28 mouse cellular contexts compared by ENCODE assay signal in the genomic region with DNA sequence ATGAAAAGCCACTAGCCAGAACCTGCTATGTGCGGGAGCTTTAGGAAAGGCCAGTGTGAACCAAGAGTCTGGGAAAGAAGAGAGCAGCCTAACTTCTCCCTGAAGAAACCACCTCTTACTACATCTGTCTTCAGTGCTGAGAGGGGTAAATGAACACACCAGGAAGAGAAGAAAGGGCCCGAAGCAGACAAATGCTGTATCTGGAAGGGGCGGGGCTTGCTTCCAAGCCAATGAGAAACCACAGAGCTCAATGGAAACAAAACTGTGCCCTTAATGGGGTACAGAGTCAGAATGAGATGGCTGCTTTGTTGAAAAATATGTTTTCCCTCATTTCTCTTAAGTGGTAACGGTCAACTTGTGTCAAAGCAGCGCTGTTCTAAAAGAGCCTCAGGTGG.
DNase-seq lines count a peak whose midpoint lies in the region; ATAC-seq lines count a peak whose summit lies in the region.
"Had no signal": no experiment of that assay in that cellular context is flagged by ENCODE, and none has a peak within 500 bp of the region (broad histone marks: within the 10 kb centered on the region; RNA-seq: fewer than 3 reads in every experiment).

No protein-coding gene starts in this region.

- no peaks in the 10 kb centered on the region for H3K36me3 ChIP-seq in heart, embryonic 11.5 days (ENCODE audit: control insufficient read depth, insufficient read depth, low read length)
- H3K36me3 ChIP-seq: embryonic facial prominence, embryonic 13.5 days; hindbrain, embryonic 12.5 days; limb, embryonic 10.5 days; neural tube, embryonic 13.5 days; stomach, embryonic 15.5 days had no signal

- WGBS in heart, embryonic 11.5 days (ENCODE audit: insufficient replicate concordance): 84% methylated on average over 5 of the region's 5 CpGs

- no peak overlapping the region for H3K27ac ChIP-seq in heart, embryonic 11.5 days (ENCODE audit: low read depth, low read length)
- H3K27ac ChIP-seq: embryonic facial prominence, embryonic 13.5 days; forebrain, embryonic 13.5 days; hindbrain, embryonic 12.5 days; limb, embryonic 10.5 days; neural tube, embryonic 13.5 days; stomach, embryonic 15.5 days had no signal

- H3K9me3 ChIP-seq in heart, embryonic 11.5 days (replicated peaks; ENCODE audit: control insufficient read depth, low read length): no peaks in the 10 kb centered on the region
- H3K9me3 ChIP-seq: embryonic facial prominence, embryonic 13.5 days; forebrain, embryonic 13.5 days; hindbrain, embryonic 12.5 days; limb, embryonic 10.5 days; megakaryocyte, embryonic 14.5 days; neural tube, embryonic 13.5 days; stomach, embryonic 15.5 days had no signal

- peak; percentile 76 for ATAC-seq in activated CD4-positive, CD25-positive, alpha-beta regulatory T cell, adult 4 months
- peak; percentile 56 for ATAC-seq in megakaryocyte progenitor cell, adult 5-6 weeks (replicated peaks; ENCODE audit: poor library complexity)
- ATAC-seq in heart, embryonic 11.5 days (replicated peaks; ENCODE audit: insufficient number of reproducible peaks, low FRiP score, low TSS enrichment): no peak
- ATAC-seq: forebrain, embryonic 13.5 days; liver, postnatal 0 days had no signal

- peak; percentile 51 for DNase-seq in CD4-positive, CD25-positive, alpha-beta regulatory T cell, adult 2 months (ENCODE audit: low read depth, low spot score)
- DNase-seq in thymus, postnatal 14 days: peak; percentile 51
- DNase-seq in gastrocnemius, postnatal 36 days: no peak
- no peak for DNase-seq in gastrocnemius, postnatal 25 days
- no peak for DNase-seq in gastrocnemius, postnatal 4 days (ENCODE audit: low spot score in 2 of 2)
- DNase-seq: adrenal gland, adult 2 months; cerebellum, adult 11 months; cerebellum, postnatal 10 days; embryo, embryonic 11 days; heart, adult 18-20 months; kidney, adult 18-20 months; kidney, postnatal 10 days; liver; liver, postnatal 0 days; lung, postnatal 10 days; midbrain, embryonic 14.5 days had no signal

- no peak overlapping the region for H3K4me2 ChIP-seq in heart, embryonic 11.5 days
- H3K4me2 ChIP-seq: embryonic facial prominence, embryonic 13.5 days; forebrain, embryonic 13.5 days; hindbrain, embryonic 12.5 days; neural tube, embryonic 13.5 days; stomach, embryonic 15.5 days had no signal

- intact Hi-C loops in gastrocnemius, postnatal 36 days (cut with DNase I): no loop called here

- H3K9ac ChIP-seq in heart, embryonic 11.5 days (ENCODE audit: low read depth, low read length): no peak overlapping the region
- H3K9ac ChIP-seq: embryonic facial prominence, embryonic 13.5 days; forebrain, embryonic 13.5 days; hindbrain, embryonic 12.5 days; liver, postnatal 0 days; neural tube, embryonic 13.5 days; stomach, embryonic 15.5 days had no signal

- H3K4me3 ChIP-seq in heart, embryonic 11.5 days (ENCODE audit: low read depth, low read length): no peak overlapping the region
- H3K4me3 ChIP-seq: embryonic facial prominence, embryonic 13.5 days; erythroblast, embryonic 14.5 days; forebrain, embryonic 13.5 days; hindbrain, embryonic 12.5 days; limb, embryonic 10.5 days; myocyte; neural tube, embryonic 13.5 days; stomach, embryonic 15.5 days had no signal

- H3K4me1 ChIP-seq in heart, embryonic 11.5 days (ENCODE audit: control insufficient read depth, insufficient read depth, low read length): 0 out of 2 replicates have a peak, but pooled peaks cover under 1% of the 10 kb centered on the region
- H3K4me1 ChIP-seq: hindbrain, embryonic 12.5 days; limb, embryonic 10.5 days had no signal

- H3K27me3 ChIP-seq in heart, embryonic 11.5 days (ENCODE audit: control insufficient read depth, insufficient read depth, low read length): no peaks in the 10 kb centered on the region
- H3K27me3 ChIP-seq: embryonic facial prominence, embryonic 13.5 days; forebrain, embryonic 13.5 days; hindbrain, embryonic 12.5 days; megakaryocyte, embryonic 14.5 days; neural tube, embryonic 13.5 days had no signal

Comparison
In these comparisons a context has a peak if more than half of its experiments do, and no peak if none do; other contexts are left out.
1. DNase-seq: peak in CD4-positive, CD25-positive, alpha-beta regulatory T cell, adult 2 months (single experiment) and thymus, postnatal 14 days (single experiment); none in gastrocnemius, postnatal 36 days (0 of 2), gastrocnemius, postnatal 25 days (single experiment) and gastrocnemius, postnatal 4 days (0 of 2).